Mouse (Mus musculus) forebrain, embryonic 16.5 days (tissue): ENCODE results near the gene Pcgf2. TPM values are rescaled to one million over a fixed set of nuclear protein-coding genes. Genes with fewer than 3 reads are reported as not detected.

Experiments used
- ATAC-seq: fragments of 200-750 bp; cut with Nextera tagmentation; 2 replicates; pipeline ENCODE4 v1.8.0; 2017; ENCODE audit warnings: mild to moderate bottlenecking, moderate library complexity
- H3K27ac ChIP-seq: fragments of 300-500 bp; sonication (generic); 2 replicates; pipeline ENCODE4 v1.5.1; 2014; ENCODE audit warnings: low read length, control low read depth
- H3K27me3 ChIP-seq: fragments of 300-500 bp; sonication (generic); replicated peaks from 2 replicates; pipeline ENCODE4 v1.6.1; 2014; ENCODE audit warnings: low read length; ENCODE audit not compliant: control insufficient read depth, insufficient read depth
- H3K36me3 ChIP-seq: fragments of 300-500 bp; sonication (generic); 2 replicates; pipeline ENCODE4 v1.6.1; 2014; ENCODE audit not compliant: control insufficient read depth, insufficient read depth
- H3K4me1 ChIP-seq: fragments of 300-500 bp; sonication (generic); replicated peaks from 2 replicates; pipeline ENCODE4 v1.6.1; 2014; ENCODE audit warnings: low read length; ENCODE audit not compliant: control insufficient read depth, insufficient read depth
- H3K4me2 ChIP-seq: fragments of 300-500 bp; sonication (generic); 2 replicates; pipeline ENCODE4 v1.6.1; 2014; ENCODE audit warnings: mild to moderate bottlenecking, low read length, control low read depth
- H3K4me3 ChIP-seq: fragments of 300-500 bp; sonication (generic); replicated peaks from 2 replicates; pipeline ENCODE4 v1.5.1; 2014; ENCODE audit warnings: mild to moderate bottlenecking, low read length, control low read depth
- H3K9ac ChIP-seq: fragments of 300-500 bp; sonication (generic); replicated peaks from 2 replicates; pipeline ENCODE4 v1.6.1; 2014; ENCODE audit warnings: low read depth, low read length, control low read depth
- H3K9me3 ChIP-seq: fragments of 300-500 bp; sonication (generic); 2 replicates; pipeline ENCODE4 v1.6.1; 2016; ENCODE audit warnings: low read length; ENCODE audit not compliant: control insufficient read depth
- WGBS: fragments of 180-500 bp; shearing (Covaris S2); extraction: QIAGEN DNeasy Blood & Tissue Kit; methylation state at CpG from one replicate; pipeline ENCODE4 v1.1.7; 2014; 5-methylcytosine and 5-hydroxymethylcytosine counted together
- polyA plus RNA-seq: library from polyadenylated mRNA; unstranded; fragments of >200 nt; fragmentation: Nextera tagmentation; extraction: Ambion mirVana; gene quantifications from 2 replicates; pipeline ENCODE4 v1.2.1, GENCODE M21; 2015

Gene Pcgf2
- polyA plus RNA-seq, result 14.8 and 19.8 TPM in 2 replicates

DNA sequence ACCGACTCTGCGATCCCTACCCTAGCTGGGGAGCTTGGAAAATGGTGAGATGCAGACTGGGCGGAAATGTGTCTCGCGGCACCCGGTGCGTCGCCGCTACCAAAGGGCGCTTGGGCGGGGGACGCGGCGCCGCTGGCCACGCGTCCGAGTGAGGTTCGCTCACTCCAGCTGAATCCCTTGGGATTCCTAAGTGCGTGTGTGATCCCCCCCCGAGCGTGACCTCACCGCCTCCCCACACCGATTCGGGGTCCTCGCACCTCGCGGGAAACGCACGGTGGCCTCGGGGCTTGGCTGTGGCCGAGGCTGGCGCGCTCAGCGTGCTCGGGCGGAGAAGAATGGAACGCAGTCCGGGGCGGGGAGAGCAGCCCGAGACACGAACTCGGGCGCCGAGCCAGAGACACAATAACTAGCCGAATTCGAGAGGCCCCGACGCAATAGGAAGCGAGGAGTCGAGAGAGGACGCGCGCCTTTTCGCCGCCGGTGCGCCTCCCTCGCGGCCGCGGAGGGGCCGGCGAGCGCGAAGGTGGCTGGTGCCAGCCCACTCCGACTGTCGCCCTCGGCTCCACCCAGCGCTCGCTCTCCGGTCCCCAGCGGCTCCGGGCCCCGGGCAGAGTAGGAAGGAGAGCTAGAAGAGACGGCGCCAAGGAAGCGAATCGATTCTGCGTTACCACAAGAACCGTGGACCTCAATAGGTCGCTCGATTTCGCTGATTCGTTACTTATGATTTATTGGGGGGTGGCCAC, at the start of gene Pcgf2:
TSS of gene Pcgf2 (minus strand) at position 495 of the 743 bp plus-strand sequence.
- H3K9me3 ChIP-seq, result no peaks in the 10 kb centered on the region
- peak within 1 kb of the TSS; percentile 94 for H3K27ac ChIP-seq
- peak within 1 kb of the TSS; percentile 88 for H3K4me2 ChIP-seq
- no peaks in the 10 kb centered on the region for H3K27me3 ChIP-seq
- under 1% methylated on average over 85 of the region's 85 CpGs for WGBS
- H3K4me3 ChIP-seq, result peak within 1 kb of the TSS; percentile 76
- H3K36me3 ChIP-seq, result 0 out of 2 replicates have a peak, but pooled peaks cover 2% of the 10 kb centered on the region
- ATAC-seq, result peak; percentile 8
- peaks cover 55% of the 10 kb centered on the region for H3K4me1 ChIP-seq
- peak within 1 kb of the TSS; percentile 91 for H3K9ac ChIP-seq

DNA sequence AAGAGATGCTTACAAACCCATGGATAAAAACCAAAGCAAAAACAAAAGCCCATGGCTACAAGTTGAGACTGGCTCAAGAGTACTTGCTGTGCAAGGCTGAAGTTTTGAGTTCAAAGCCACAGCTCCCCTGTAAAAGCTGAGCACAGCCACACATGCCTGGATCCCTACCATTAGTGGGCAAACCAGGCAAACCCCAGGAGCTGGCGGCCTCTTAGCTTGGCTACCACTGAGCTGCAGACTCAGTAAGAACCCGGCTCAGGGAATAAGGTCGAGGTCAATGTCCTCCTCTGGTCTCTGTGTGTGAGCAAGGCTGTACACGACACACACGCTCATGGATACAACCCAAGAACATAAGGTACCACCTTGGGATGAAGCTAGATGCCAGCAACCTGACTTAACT, 48.2 kb upstream of the Pcgf2 start:
- Histone ChIP-seq H3K4me1 (peaks cover 2% of the 10 kb centered on the region), H3K4me3 (no peak overlapping the region), H3K4me2 (no peak overlapping the region), H3K9ac (no peak overlapping the region), H3K27ac (no peak overlapping the region), H3K36me3 (peaks cover 37% of the 10 kb centered on the region), H3K9me3 (no peaks in the 10 kb centered on the region), H3K27me3 (no peaks in the 10 kb centered on the region)
- ATAC-seq, result no peak
- 91% methylated on average over 5 of the region's 5 CpGs for WGBS

DNA sequence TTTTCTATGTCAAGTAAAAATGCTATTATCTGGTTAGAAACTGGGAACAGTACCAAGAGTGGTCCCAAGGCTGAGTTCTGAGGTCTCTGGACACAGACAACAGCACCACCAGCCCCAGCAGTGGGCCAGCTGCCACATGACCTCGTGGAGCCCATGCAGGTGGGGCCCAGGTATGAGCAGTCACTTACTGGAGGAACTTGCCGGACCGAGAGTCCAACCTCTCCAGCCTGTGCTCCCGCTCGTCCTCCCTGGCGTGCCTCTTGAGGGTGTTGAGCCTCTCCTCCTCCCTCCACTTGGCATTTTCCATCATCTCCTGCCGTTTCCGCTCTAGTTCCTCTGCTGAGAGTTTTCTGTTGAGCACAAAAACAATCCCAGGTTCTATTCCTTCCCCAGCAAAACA, 47.5 kb upstream of the Pcgf2 start:
- WGBS, result 92% methylated on average over 8 of the region's 8 CpGs
- peaks cover 9% of the 10 kb centered on the region for H3K4me1 ChIP-seq
- H3K27ac ChIP-seq, result no peak overlapping the region
- no peak overlapping the region for H3K4me2 ChIP-seq
- no peak overlapping the region for H3K4me3 ChIP-seq
- H3K27me3 ChIP-seq, result no peaks in the 10 kb centered on the region
- no peak for ATAC-seq
- no peaks in the 10 kb centered on the region for H3K9me3 ChIP-seq
- H3K9ac ChIP-seq, result no peak overlapping the region
- peaks cover 30% of the 10 kb centered on the region for H3K36me3 ChIP-seq

DNA sequence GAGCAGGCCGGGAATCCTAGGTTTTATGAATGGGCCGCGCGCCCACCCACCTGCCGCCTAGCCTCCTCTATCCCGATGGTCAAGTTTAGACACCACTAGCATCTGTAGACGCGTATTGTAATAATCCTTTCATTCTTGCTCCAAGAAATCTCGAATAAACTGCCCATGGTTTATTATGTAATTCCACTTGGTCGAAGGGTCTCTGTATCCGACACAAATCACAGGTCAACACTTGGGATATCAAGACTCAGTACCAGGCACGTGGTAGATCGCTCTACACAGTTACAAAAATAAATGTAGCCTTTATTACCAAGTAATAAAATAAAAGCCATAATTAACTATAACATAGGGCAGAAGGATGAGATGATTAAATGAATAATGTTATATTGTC, 45.0 kb upstream of the Pcgf2 start:
- ATAC-seq, result no peak
- WGBS, result 10% methylated on average over 13 of the region's 13 CpGs

DNA sequence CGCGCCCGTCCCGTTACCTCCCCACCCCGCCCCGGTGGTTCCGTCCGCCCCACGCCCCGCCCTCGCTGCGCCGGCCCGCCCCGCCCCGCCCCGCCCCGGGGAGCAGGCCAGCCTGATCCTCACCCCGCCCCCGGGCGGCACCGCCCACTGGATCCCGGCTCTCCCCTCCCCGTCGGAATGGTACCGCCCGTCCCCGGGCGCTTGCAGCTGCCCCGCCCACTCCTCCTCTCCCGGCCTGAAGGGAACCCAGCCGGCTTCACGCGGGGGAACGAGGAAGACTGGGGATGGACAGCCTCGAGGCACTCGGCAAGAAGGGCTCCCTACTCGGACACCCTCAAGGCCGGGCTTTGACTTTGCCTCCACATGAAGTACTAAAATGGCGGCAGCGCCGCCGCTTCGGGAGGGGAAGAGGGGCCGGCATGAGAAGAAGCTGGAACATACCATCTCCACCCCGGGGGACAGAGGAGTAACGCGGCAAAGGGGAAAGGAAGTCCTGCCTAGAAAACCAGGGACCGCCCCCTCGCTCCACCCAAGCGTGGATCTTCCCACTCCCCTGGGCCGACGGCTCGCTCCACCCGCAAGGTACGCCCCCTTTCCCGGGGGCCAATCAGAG, 44.5 kb upstream of the Pcgf2 start:
- peak; percentile 98 for ATAC-seq
- peak overlapping the region; percentile 98 for H3K27ac ChIP-seq

More for the DNA sequence above, 45.0 kb upstream of the Pcgf2 start:
- Histone ChIP-seq H3K4me1 (peaks cover 17% of the 10 kb centered on the region), H3K9ac (peak overlapping the region; percentile 78), H3K27ac (peak overlapping the region; percentile 16; the same call in 1 of the 2 replicates), H3K36me3 (peaks cover 19% of the 10 kb centered on the region), H3K4me2 (peak overlapping the region; percentile 46), H3K9me3 (no peaks in the 10 kb centered on the region), H3K4me3 (peak overlapping the region; percentile 83), H3K27me3 (no peaks in the 10 kb centered on the region)

DNA sequence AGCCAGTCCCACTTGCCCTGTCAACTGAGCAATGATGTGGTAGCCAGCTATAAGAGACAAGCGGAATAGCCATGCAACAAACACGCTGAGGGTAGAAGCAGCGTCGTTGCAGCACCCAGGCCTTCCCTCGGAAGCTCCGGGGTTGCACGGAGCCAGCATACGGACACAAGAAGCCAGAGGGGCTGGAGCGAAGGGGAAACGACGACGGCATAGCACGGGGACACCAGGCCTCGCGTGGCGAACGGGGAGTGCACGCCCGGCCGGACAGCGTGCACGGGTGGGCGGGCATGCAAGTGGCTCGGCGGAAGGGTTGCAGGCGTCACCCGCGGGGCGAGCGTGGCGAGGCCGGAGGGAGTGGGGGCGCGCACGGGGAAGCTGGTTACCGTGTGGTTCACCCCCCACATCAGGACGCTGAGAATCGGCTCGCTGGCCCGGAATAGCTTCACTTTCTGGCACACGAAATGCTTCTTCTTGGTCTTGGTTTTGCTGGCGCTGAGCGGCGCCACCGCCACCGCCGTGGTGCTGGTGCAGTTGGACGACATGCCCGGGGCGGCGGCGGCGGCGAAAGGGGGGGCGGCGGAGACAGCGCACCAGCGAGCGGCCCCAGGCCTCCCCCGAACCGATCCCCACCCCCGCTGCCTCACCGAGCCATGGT, 43.9 kb upstream of the Pcgf2 start, which contains the start of gene Pip4k2b:
TSS of gene Pip4k2b (minus strand) at position 642 of the 655 bp plus-strand sequence.
- WGBS, result under 1% methylated on average over 47 of the region's 63 CpGs

More for the DNA sequence above, 44.5 kb upstream of the Pcgf2 start:
- Histone ChIP-seq H3K4me3 (peak overlapping the region; percentile 83), H3K9ac (peak overlapping the region; percentile 87), H3K4me2 (peak overlapping the region; percentile 46), H3K9me3 (no peaks in the 10 kb centered on the region), H3K36me3 (peaks cover 15% of the 10 kb centered on the region), H3K4me1 (peaks cover 19% of the 10 kb centered on the region), H3K27me3 (no peaks in the 10 kb centered on the region)
- WGBS, result under 1% methylated on average over 49 of the region's 57 CpGs

DNA sequence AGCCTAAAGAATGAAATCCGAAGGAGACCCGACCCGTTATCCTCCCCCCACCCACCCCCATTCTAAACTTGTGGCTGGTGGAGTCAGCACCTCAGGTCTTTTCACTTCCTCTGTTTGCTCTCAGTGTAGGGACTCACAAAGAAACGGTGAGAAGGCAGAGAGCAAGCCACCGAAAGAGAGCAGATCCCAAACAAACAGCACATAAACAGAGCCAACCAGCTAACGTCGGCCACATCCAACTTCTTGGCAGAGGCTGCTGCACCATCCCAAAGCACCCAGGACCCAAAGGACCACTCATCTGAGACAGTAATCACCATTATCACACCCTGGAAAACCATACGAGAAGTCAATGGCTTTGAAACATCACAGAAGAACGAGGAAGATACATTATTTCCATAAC, 43.1 kb upstream of the Pcgf2 start:
- Histone ChIP-seq H3K4me3 (peak overlapping the region; percentile 83), H3K27ac (no peak overlapping the region)
- WGBS, result 32% methylated on average over 9 of the region's 9 CpGs

More for the DNA sequence above, 43.9 kb upstream of the Pcgf2 start, which contains the start of gene Pip4k2b:
- no peaks in the 10 kb centered on the region for H3K27me3 ChIP-seq
- H3K4me3 ChIP-seq, result peak within 1 kb of the TSS; percentile 83
- H3K27ac ChIP-seq, result peak within 1 kb of the TSS; percentile 98
- ATAC-seq, result peak; percentile 27
- H3K9ac ChIP-seq, result peak within 1 kb of the TSS; percentile 87
- peaks cover 19% of the 10 kb centered on the region for H3K4me1 ChIP-seq
- peak within 1 kb of the TSS; percentile 72 for H3K4me2 ChIP-seq
- peaks cover 13% of the 10 kb centered on the region for H3K36me3 ChIP-seq
- H3K9me3 ChIP-seq, result no peaks in the 10 kb centered on the region

DNA sequence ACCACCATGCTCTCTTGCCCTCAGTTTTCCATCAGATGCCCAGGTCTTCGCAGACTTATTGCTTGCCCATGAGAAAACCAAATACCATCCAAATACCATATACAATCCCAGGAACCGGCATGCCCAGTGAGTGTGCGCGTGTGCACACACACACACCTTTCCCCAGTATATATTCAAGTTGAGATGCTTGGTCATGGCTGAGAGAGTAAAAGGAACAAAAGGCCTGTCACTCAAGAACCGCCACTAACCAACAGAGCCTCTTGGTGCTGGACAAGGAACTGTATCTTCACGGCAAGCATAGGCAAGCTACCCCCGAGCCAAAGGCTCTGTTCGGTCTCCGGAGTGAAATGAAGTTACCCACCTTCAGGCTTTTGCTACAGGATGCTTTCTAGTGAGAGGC, 42.3 kb upstream of the Pcgf2 start:
- no peak for ATAC-seq
- no peaks in the 10 kb centered on the region for H3K27me3 ChIP-seq
- no peaks in the 10 kb centered on the region for H3K9me3 ChIP-seq
- peak overlapping the region; percentile 83 for H3K4me3 ChIP-seq
- no peak overlapping the region for H3K9ac ChIP-seq
- no peak overlapping the region for H3K27ac ChIP-seq
- WGBS, result 73% methylated on average over 9 of the region's 9 CpGs
- peak overlapping the region; percentile 72 for H3K4me2 ChIP-seq
- peaks cover 19% of the 10 kb centered on the region for H3K4me1 ChIP-seq
- H3K36me3 ChIP-seq, result peaks cover 10% of the 10 kb centered on the region

More for the DNA sequence above, 43.1 kb upstream of the Pcgf2 start:
- Histone ChIP-seq H3K4me2 (peak overlapping the region; percentile 72), H3K9ac (peak overlapping the region; percentile 87), H3K4me1 (peaks cover 19% of the 10 kb centered on the region), H3K27me3 (no peaks in the 10 kb centered on the region), H3K36me3 (peaks cover 13% of the 10 kb centered on the region), H3K9me3 (no peaks in the 10 kb centered on the region)
- no peak for ATAC-seq

DNA sequence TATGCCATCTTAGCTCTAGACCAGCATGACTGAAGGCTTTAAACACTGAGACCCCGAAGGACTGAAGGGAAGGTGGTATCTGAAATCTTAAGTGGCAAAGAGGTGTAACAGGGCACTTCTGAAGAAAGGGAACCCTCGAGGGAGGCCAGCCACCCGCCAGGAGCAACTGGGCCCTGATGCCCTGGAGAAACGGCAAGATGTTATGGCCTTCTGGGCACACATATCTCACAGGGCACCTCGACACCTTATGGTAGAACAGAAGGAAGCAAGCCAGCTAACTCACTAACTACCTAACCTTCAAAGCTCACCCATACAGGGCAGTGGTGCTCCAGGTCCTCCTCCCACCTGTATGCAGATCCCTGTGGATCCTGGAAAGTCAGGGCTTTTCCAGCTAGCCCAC, 41.9 kb upstream of the Pcgf2 start:
- Histone ChIP-seq H3K27me3 (no peaks in the 10 kb centered on the region), H3K4me1 (peaks cover 19% of the 10 kb centered on the region), H3K36me3 (peaks cover 9% of the 10 kb centered on the region; the same call in 1 of the 2 replicates), H3K9ac (no peak overlapping the region), H3K4me2 (0 out of 2 replicates have a peak overlapping the region, but pooled peaks have one; percentile 72), H3K9me3 (no peaks in the 10 kb centered on the region), H3K4me3 (no peak overlapping the region), H3K27ac (no peak overlapping the region)
- WGBS, result 92% methylated on average over 5 of the region's 5 CpGs
- ATAC-seq, result no peak
